Mouse (Mus musculus) Muller cell, postnatal 12 days (primary cell): ENCODE results near the gene Krit1.
"Not testable (repeated sequence)": the region's sequence is repeated elsewhere in the genome, so short reads cannot be mapped to it uniquely, and the experiment has no call there.

Source experiments
- DNase-seq: peaks from one replicate; pipeline ENCODE4 v3.0.0-alpha.2; 2015; ENCODE audit errors: inconsistent ontology term

Gene Krit1

GRCm38 (mm10) chr5:3886862-3887261, 83.9 kb downstream of the Krit1 start:
- not testable (repeated sequence) for DNase-seq

GRCm38 (mm10) chr5:3889201-3889600, 86.2 kb downstream of the Krit1 start:
- no peak for DNase-seq

GRCm38 (mm10) chr5:3893459-3894293, 90.7 kb downstream of the Krit1 start, which contains the start of gene Mterf1a:
Mterf1a (minus strand) TSS chr5:3893933.
- DNase-seq = not testable (repeated sequence)

- not testable (repeated sequence) for DNase-seq
These were observed 91.3 kb downstream of the Krit1 start for GRCm38 (mm10) chr5:3894294-3894619.
